Mouse (Mus musculus) MEL (cell line): ENCODE results near the gene Upk3b. TPM values are rescaled to one million over a fixed set of nuclear protein-coding genes. Genes with fewer than 3 reads are reported as not detected.

Source experiments
- DNase-seq: peaks from one replicate; pipeline ENCODE4 v3.0.0; 2011; ENCODE audit warnings: low read depth, low spot score
- H3K27ac ChIP-seq: 2 replicates; pipeline ENCODE4 v1.5.1; 2012; ENCODE audit warnings: low read depth, mild to moderate bottlenecking, control low read depth, low read length, moderate library complexity; ENCODE audit not compliant: control insufficient read depth
- H3K27me3 ChIP-seq, 2 experiments: fragments of 150-350 bp in 1 of 2; sonication (generic) in 1 of 2; 2 replicates each; pipeline ENCODE4 v1.6.1; 2012; ENCODE audit warnings: low read length in 2 of 2, mild to moderate bottlenecking in 2 of 2, improper control_type of control experiment in 1 of 2, moderate library complexity in 1 of 2; ENCODE audit not compliant: insufficient read depth in 2 of 2, control insufficient read depth in 1 of 2
- H3K36me3 ChIP-seq, 2 experiments: 2 replicates each; pipeline ENCODE4 v1.6.1; 2012 to 2014; ENCODE audit warnings: low read length in 2 of 2, improper control_type of control experiment in 1 of 2, inconsistent platforms in 1 of 2, mild to moderate bottlenecking in 1 of 2; ENCODE audit not compliant: insufficient read depth in 2 of 2, control insufficient read depth in 1 of 2
- H3K4me1 ChIP-seq, 2 experiments: fragments of 150-350 bp in 1 of 2; sonication (generic) in 1 of 2; 2 replicates each; pipeline ENCODE4 v1.6.1; 2012; ENCODE audit warnings: low read length in 2 of 2, improper control_type of control experiment in 1 of 2, mild to moderate bottlenecking in 1 of 2; ENCODE audit not compliant: insufficient read depth in 2 of 2, control insufficient read depth in 1 of 2
- H3K4me3 ChIP-seq, 2 experiments: fragments of 150-350 bp in 1 of 2; sonication (generic) in 1 of 2; 2 replicates each; pipeline ENCODE4 v1.5.1; 2012; ENCODE audit warnings: low read depth in 2 of 2, low read length in 2 of 2, mild to moderate bottlenecking in 2 of 2, moderate library complexity in 2 of 2, control low read depth in 1 of 2, improper control_type of control experiment in 1 of 2; ENCODE audit not compliant: control insufficient read depth in 1 of 2, insufficient read depth in 1 of 2
- H3K79me2 ChIP-seq: 2 replicates; pipeline ENCODE4 v1.6.1; 2012; ENCODE audit warnings: mild to moderate bottlenecking, low read length, moderate library complexity; ENCODE audit not compliant: control insufficient read depth, poor library complexity, insufficient read depth
- H3K9ac ChIP-seq: 2 replicates; pipeline ENCODE4 v1.6.1; 2012; ENCODE audit warnings: low read depth, mild to moderate bottlenecking, control low read depth, low read length, moderate library complexity; ENCODE audit not compliant: control insufficient read depth, poor library complexity, severe bottlenecking
- H3K9me3 ChIP-seq: fragments of 150-350 bp; sonication (generic); replicated peaks from 2 replicates; pipeline ENCODE4 v1.6.1; 2012; ENCODE audit warnings: mild to moderate bottlenecking, low read length, improper control_type of control experiment, moderate library complexity; ENCODE audit not compliant: insufficient read depth
- CTCF ChIP-seq, 3 experiments: IDR thresholded peaks in 2 of 3; conservative IDR thresholded peaks in 1 of 3; 2 replicates each; pipeline ENCODE4 v1.5.1; 2011 to 2012; ENCODE audit warnings: low read length in 3 of 3, low read depth in 2 of 3, mild to moderate bottlenecking in 2 of 3, improper control_type of control experiment in 1 of 3, inconsistent platforms in 1 of 3, mixed read lengths in 1 of 3, moderate library complexity in 1 of 3; ENCODE audit not compliant: control insufficient read depth in 1 of 3, insufficient read depth in 1 of 3, poor library complexity in 1 of 3, severe bottlenecking in 1 of 3
- E2F4 ChIP-seq: IDR thresholded peaks from 2 replicates; pipeline ENCODE4 v1.6.1; 2011; ENCODE audit warnings: low read depth, low read length, improper control_type of control experiment, borderline replicate concordance
- EP300 ChIP-seq, 2 experiments: IDR thresholded peaks; 2 replicates each; pipeline ENCODE4 v1.6.1; 2011; ENCODE audit warnings: improper control_type of control experiment in 2 of 2, low read length in 2 of 2, low read depth in 1 of 2, mild to moderate bottlenecking in 1 of 2
- ETS1 ChIP-seq: IDR thresholded peaks from 2 replicates; pipeline ENCODE4 v1.6.1; 2012; ENCODE audit warnings: low read depth, mild to moderate bottlenecking, inconsistent platforms, low read length, improper control_type of control experiment, moderate library complexity
- GABPA ChIP-seq: IDR thresholded peaks from 2 replicates; pipeline ENCODE4 v1.6.1; 2012; ENCODE audit warnings: low read depth, mild to moderate bottlenecking, inconsistent platforms, low read length, improper control_type of control experiment, moderate library complexity
- GATA1 ChIP-seq: IDR thresholded peaks from 2 replicates; pipeline ENCODE4 v1.6.1; 2011; ENCODE audit warnings: low read depth, low read length, improper control_type of control experiment
- JUND ChIP-seq: IDR thresholded peaks from 2 replicates; pipeline ENCODE4 v1.6.1; 2011; ENCODE audit warnings: low read depth, mild to moderate bottlenecking, improper control_type of control experiment, low read length
- MAX ChIP-seq: IDR thresholded peaks from 2 replicates; pipeline ENCODE4 v1.6.1; 2011; ENCODE audit warnings: low read length, improper control_type of control experiment
- MXI1 ChIP-seq: IDR thresholded peaks from 2 replicates; pipeline ENCODE4 v1.6.1; 2011; ENCODE audit warnings: mild to moderate bottlenecking, low read depth, low read length, improper control_type of control experiment
- NRF1 ChIP-seq: IDR thresholded peaks from 2 replicates; pipeline ENCODE4 v1.6.1; 2014; ENCODE audit warnings: low read depth, mild to moderate bottlenecking, inconsistent platforms, low read length, improper control_type of control experiment, moderate library complexity; ENCODE audit not compliant: poor library complexity, insufficient read depth, severe bottlenecking
- POLR2A ChIP-seq, 2 experiments: IDR thresholded peaks; 2 replicates each; pipeline ENCODE4 v1.6.1; 2011 to 2012; ENCODE audit warnings: low read length in 2 of 2, mild to moderate bottlenecking in 2 of 2, control low read depth in 1 of 2, improper control_type of control experiment in 1 of 2, low read depth in 1 of 2, moderate library complexity in 1 of 2; ENCODE audit not compliant: control insufficient read depth in 1 of 2, insufficient read depth in 1 of 2, poor library complexity in 1 of 2
- RAD21 ChIP-seq: IDR thresholded peaks from 2 replicates; pipeline ENCODE4 v1.6.1; 2011; ENCODE audit warnings: mild to moderate bottlenecking, low read depth, low read length, improper control_type of control experiment
- TCF12 ChIP-seq: IDR thresholded peaks from 2 replicates; pipeline ENCODE4 v1.6.1; 2014; ENCODE audit warnings: low read depth, mild to moderate bottlenecking, inconsistent platforms, low read length, improper control_type of control experiment, moderate library complexity
- UBTF ChIP-seq: IDR thresholded peaks from 2 replicates; pipeline ENCODE4 v1.6.1; 2012; ENCODE audit warnings: low read depth, mild to moderate bottlenecking, inconsistent platforms, low read length, improper control_type of control experiment, moderate library complexity, borderline replicate concordance; ENCODE audit not compliant: insufficient read depth
- USF1 ChIP-seq: IDR thresholded peaks from 2 replicates; pipeline ENCODE4 v1.6.1; 2014; ENCODE audit warnings: low read depth, mild to moderate bottlenecking, inconsistent platforms, low read length, improper control_type of control experiment, moderate library complexity
- USF2 ChIP-seq, 2 experiments: IDR thresholded peaks; 2 replicates each; pipeline ENCODE4 v1.6.1; 2011 to 2012; ENCODE audit warnings: improper control_type of control experiment in 2 of 2, low read length in 2 of 2, borderline replicate concordance in 1 of 2, inconsistent platforms in 1 of 2, low read depth in 1 of 2, mild to moderate bottlenecking in 1 of 2; ENCODE audit not compliant: insufficient read depth in 1 of 2
- ZC3H11A ChIP-seq: IDR thresholded peaks from 2 replicates; pipeline ENCODE4 v1.6.1; 2012; ENCODE audit warnings: low read depth, mild to moderate bottlenecking, inconsistent platforms, low read length, improper control_type of control experiment
- ZKSCAN1 ChIP-seq: IDR thresholded peaks from 2 replicates; pipeline ENCODE4 v1.6.1; 2012; ENCODE audit warnings: low read depth, mild to moderate bottlenecking, inconsistent platforms, low read length, improper control_type of control experiment, moderate library complexity
- ZMIZ1 ChIP-seq: IDR thresholded peaks from 2 replicates; pipeline ENCODE4 v1.6.1; 2012; ENCODE audit warnings: low read depth, mild to moderate bottlenecking, inconsistent platforms, low read length, improper control_type of control experiment, moderate library complexity
- ZNF384 ChIP-seq: IDR thresholded peaks from 2 replicates; pipeline ENCODE4 v1.6.1; 2012; ENCODE audit warnings: low read depth, mild to moderate bottlenecking, inconsistent platforms, low read length, improper control_type of control experiment
- polyA plus RNA-seq, 2 experiments: library from polyadenylated mRNA; stranded (reverse) in 1 of 2; unstranded in 1 of 2; fragments of >175 nt in 1 of 2; fragments of >200 nt in 1 of 2; gene quantifications; 2 replicates each; pipeline versions ENCODE4 v1.2.1 to v1.2.4; 2012; ENCODE audit warnings: low replicate concordance in 2 of 2, low read depth in 1 of 2; ENCODE audit not compliant: insufficient read length in 2 of 2, insufficient read depth in 1 of 2, missing spikeins in 1 of 2
- total RNA-seq: library from RNA; depleted of rRNA; stranded (reverse); fragments of 300-350 nt; gene quantifications from 2 replicates; pipeline ENCODE4 v1.2.3, GENCODE M21; 2012

Upk3b gene
- total and polyA plus RNA-seq, 3 experiments: not detected

DNA sequence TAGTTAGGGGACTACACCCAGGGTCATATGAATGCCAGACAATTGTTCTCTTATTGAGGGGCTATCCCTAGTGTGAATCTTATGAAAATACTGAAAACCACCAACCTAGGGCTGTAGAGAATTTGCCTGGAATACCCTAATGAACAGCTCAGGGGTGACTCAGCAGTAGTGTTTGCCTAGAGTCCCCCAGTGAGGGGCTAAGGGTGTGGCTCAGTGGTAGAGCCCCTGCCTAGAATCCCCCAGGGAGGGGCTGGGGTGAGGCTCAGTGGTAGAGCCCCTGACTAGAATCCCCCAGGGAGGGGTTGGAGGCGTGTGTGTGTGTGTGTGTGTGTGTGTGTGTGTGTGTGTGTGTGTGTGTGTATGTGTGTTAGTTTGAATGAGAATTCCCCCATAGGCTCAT lies 1.6 kb upstream of the Upk3b start:
- Histone ChIP-seq H3K27me3 (no peaks in the 10 kb centered on the region), H3K9me3 (no peaks in the 10 kb centered on the region), H3K4me3 (no peak overlapping the region), H3K79me2 (no peaks in the 10 kb centered on the region), H3K9ac (no peak overlapping the region), H3K27ac (no peak overlapping the region), H3K36me3 (no peaks in the 10 kb centered on the region), H3K4me1 (peaks cover 0 to 3% of the 10 kb centered on the region in 2 experiments; a peak in 2 of 4 replicates)
- no peak for DNase-seq
- TF ChIP-seq TCF12 (no peak), POLR2A (IDR thresholded peaks at IDR 0.05; ENCODE audit: control insufficient read depth in 1 of 2, insufficient read depth in 1 of 2, low read depth in 1 of 2, low read length in 2 of 2, poor library complexity in 1 of 2) (no peak)

DNA sequence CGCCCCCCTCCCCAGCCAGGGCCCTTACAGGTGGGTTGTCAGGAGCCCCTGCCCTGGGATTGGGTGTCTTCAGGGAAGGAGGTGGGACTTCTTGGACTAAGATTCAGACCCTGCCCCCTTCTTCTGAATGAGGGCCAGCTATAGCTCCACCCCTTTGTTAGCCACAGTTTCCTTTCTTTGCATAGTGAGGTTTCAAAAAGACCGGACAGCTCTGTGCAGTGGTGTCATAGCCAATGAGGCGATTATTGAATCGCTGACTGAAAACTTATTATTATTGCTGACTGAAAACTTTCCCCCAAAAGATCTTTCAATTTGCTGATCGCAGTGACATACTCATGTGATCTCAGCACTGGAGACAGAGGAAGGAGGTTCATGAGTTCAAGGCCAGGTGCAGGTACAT lies 1.9 kb downstream of the Upk3b start:
- TF ChIP-seq NRF1 (no peak), E2F4 (no peak), ZC3H11A (no peak), ZKSCAN1 (no peak), USF1 (no peak), CTCF (IDR thresholded peaks at IDR 0.05 in 2 of 3, conservative IDR thresholded peaks at IDR 0.05 in 1 of 3; ENCODE audit: control insufficient read depth in 1 of 3, insufficient read depth in 1 of 3, low read depth in 2 of 3, low read length in 3 of 3, poor library complexity in 1 of 3, severe bottlenecking in 1 of 3) (no peak), ZMIZ1 (no peak), JUND (no peak), GATA1 (no peak), ZNF384 (no peak), RAD21 (no peak), ETS1 (no peak), TCF12 (no peak), UBTF (no peak), MAX (no peak), USF2 (IDR thresholded peaks at IDR 0.05; ENCODE audit: borderline replicate concordance in 1 of 2, insufficient read depth in 1 of 2, low read depth in 1 of 2, low read length in 2 of 2) (no peak), GABPA (no peak), EP300 (IDR thresholded peaks at IDR 0.05; ENCODE audit: low read depth in 1 of 2, low read length in 2 of 2) (no peak), MXI1 (no peak), POLR2A (IDR thresholded peaks at IDR 0.05; ENCODE audit: control insufficient read depth in 1 of 2, insufficient read depth in 1 of 2, low read depth in 1 of 2, low read length in 2 of 2, poor library complexity in 1 of 2) (no peak)
- Histone ChIP-seq H3K36me3 (no peaks in the 10 kb centered on the region), H3K4me3 (no peak overlapping the region), H3K9ac (no peak overlapping the region), H3K4me1 (peaks cover 0 to 3% of the 10 kb centered on the region in 2 experiments; a peak in 2 of 4 replicates), H3K79me2 (no peaks in the 10 kb centered on the region), H3K27ac (no peak overlapping the region), H3K9me3 (no peaks in the 10 kb centered on the region), H3K27me3 (no peaks in the 10 kb centered on the region)
- DNase-seq: no peak
